Mouse (Mus musculus) hindbrain, embryonic 12.5 days (tissue): ENCODE results near the gene Smpd1. TPM values are rescaled to one million over a fixed set of nuclear protein-coding genes. Genes with fewer than 3 reads are reported as not detected.

ENCODE experiments used
- ATAC-seq: fragments of 200-750 bp; cut with Nextera tagmentation; 2 replicates; pipeline ENCODE4 v1.8.0; 2017; ENCODE audit warnings: moderate TSS enrichment; ENCODE audit not compliant: low FRiP score
- H3K27ac ChIP-seq: fragments of 300-500 bp; sonication (generic); 2 replicates; pipeline ENCODE4 v1.5.1; 2016; ENCODE audit warnings: mild to moderate bottlenecking
- H3K27me3 ChIP-seq: fragments of 300-500 bp; sonication (generic); 2 replicates; pipeline ENCODE4 v1.6.1; 2016; ENCODE audit warnings: mild to moderate bottlenecking
- H3K36me3 ChIP-seq: fragments of 300-500 bp; sonication (generic); 2 replicates; pipeline ENCODE4 v1.6.1; 2016; ENCODE audit warnings: mild to moderate bottlenecking
- H3K4me1 ChIP-seq: fragments of 300-500 bp; sonication (generic); 2 replicates; pipeline ENCODE4 v1.6.1; 2016
- H3K4me2 ChIP-seq: fragments of 300-500 bp; sonication (generic); replicated peaks from 2 replicates; pipeline ENCODE4 v1.6.1; 2016; ENCODE audit warnings: mild to moderate bottlenecking
- H3K4me3 ChIP-seq: fragments of 300-500 bp; sonication (generic); 2 replicates; pipeline ENCODE4 v1.5.1; 2016; ENCODE audit warnings: mild to moderate bottlenecking
- H3K9ac ChIP-seq: fragments of 300-500 bp; sonication (generic); 2 replicates; pipeline ENCODE4 v1.6.1; 2016; ENCODE audit warnings: mild to moderate bottlenecking, moderate library complexity
- H3K9me3 ChIP-seq: fragments of 300-500 bp; sonication (generic); replicated peaks from 2 replicates; pipeline ENCODE4 v1.6.1; 2016; ENCODE audit warnings: mild to moderate bottlenecking
- WGBS: fragments of 180-500 bp; shearing (Covaris S2); methylation state at CpG from one replicate; pipeline ENCODE4 v1.1.7; 2016; 5-methylcytosine and 5-hydroxymethylcytosine counted together
- polyA plus RNA-seq: library from polyadenylated mRNA; unstranded; fragments of >200 nt; fragmentation: Nextera tagmentation; extraction: Ambion mirVana; gene quantifications from 2 replicates; pipeline ENCODE4 v1.2.1, GENCODE M21; 2016

Gene Smpd1
- polyA plus RNA-seq, 1 experiment from 2014 or later, result 56.2 TPM

- WGBS, result 1% methylated on average over 37 of the region's 54 CpGs
- Histone ChIP-seq H3K36me3 (no peaks in the 10 kb centered on the region), H3K9me3 (no peaks in the 10 kb centered on the region), H3K27me3 (no peaks in the 10 kb centered on the region), H3K4me1 (peaks cover 29% of the 10 kb centered on the region), H3K27ac (peak within 1 kb of the TSS; percentile 97), H3K4me3 (peak within 1 kb of the TSS; percentile 77), H3K9ac (peak within 1 kb of the TSS; percentile 92), H3K4me2 (peak within 1 kb of the TSS; percentile 67)
- ATAC-seq, result peak; percentile 95
Observed at GRCm38 (mm10) chr7:105581094-105581703, 27.0 kb downstream of the Smpd1 start, which contains the start of gene Apbb1. Gene Apbb1, minus strand, starts transcription at chr7:105581653.

GRCm38 (mm10) chr7:105581959-105582358 lies 27.8 kb downstream of the Smpd1 start:
- H3K4me2 ChIP-seq, result peak overlapping the region; percentile 67
- WGBS, result 58% methylated on average over 2 of the region's 2 CpGs
- H3K9me3 ChIP-seq, result no peaks in the 10 kb centered on the region
- peak overlapping the region; percentile 77 for H3K4me3 ChIP-seq
- H3K4me1 ChIP-seq, result peaks cover 29% of the 10 kb centered on the region
- no peaks in the 10 kb centered on the region for H3K36me3 ChIP-seq
- H3K27ac ChIP-seq, result peak overlapping the region; percentile 97
- peak overlapping the region; percentile 92; the same call in 1 of the 2 replicates for H3K9ac ChIP-seq
- no peak for ATAC-seq
- H3K27me3 ChIP-seq, result no peaks in the 10 kb centered on the region

GRCm38 (mm10) chr7:105588325-105588912 lies 34.3 kb downstream of the Smpd1 start:
- H3K4me3 ChIP-seq, result no peak overlapping the region
- H3K27ac ChIP-seq, result no peak overlapping the region
- H3K36me3 ChIP-seq, result no peaks in the 10 kb centered on the region
- H3K9me3 ChIP-seq, result no peaks in the 10 kb centered on the region
- no peak for ATAC-seq
- no peaks in the 10 kb centered on the region for H3K27me3 ChIP-seq
- H3K4me1 ChIP-seq, result no peaks in the 10 kb centered on the region
- 75% methylated on average over 9 of the region's 9 CpGs for WGBS
- no peak overlapping the region for H3K9ac ChIP-seq
- no peak overlapping the region for H3K4me2 ChIP-seq

GRCm38 (mm10) chr7:105590097-105590496 lies 35.9 kb downstream of the Smpd1 start:
- Histone ChIP-seq H3K9me3 (no peaks in the 10 kb centered on the region), H3K27ac (no peak overlapping the region), H3K36me3 (no peaks in the 10 kb centered on the region), H3K9ac (no peak overlapping the region), H3K4me2 (no peak overlapping the region), H3K27me3 (no peaks in the 10 kb centered on the region), H3K4me1 (no peaks in the 10 kb centered on the region), H3K4me3 (no peak overlapping the region)
- ATAC-seq, result no peak
- WGBS, result 26% methylated on average over 7 of the region's 7 CpGs

- H3K36me3 ChIP-seq, result no peaks in the 10 kb centered on the region
- H3K9me3 ChIP-seq, result no peaks in the 10 kb centered on the region
- ATAC-seq, result peak; percentile 71
- no peak overlapping the region for H3K27ac ChIP-seq
- no peak overlapping the region for H3K9ac ChIP-seq
- no peaks in the 10 kb centered on the region for H3K27me3 ChIP-seq
- H3K4me2 ChIP-seq, result no peak overlapping the region
- no peaks in the 10 kb centered on the region for H3K4me1 ChIP-seq
- no peak overlapping the region for H3K4me3 ChIP-seq
- 36% methylated on average over 9 of the region's 9 CpGs for WGBS
Observed at GRCm38 (mm10) chr7:105602860-105603623, 48.9 kb downstream of the Smpd1 start.

Other genes with a start within 250 kb of the Smpd1 start
- gene Olfr689, start 243.2 kb upstream of the Smpd1 start, polyA plus RNA-seq, result not detected in 2 replicates
- not detected in 2 replicates for gene Olfr690, start 220.3 kb upstream of the Smpd1 start, polyA plus RNA-seq
- gene Olfr691, start 212.1 kb upstream of the Smpd1 start, polyA plus RNA-seq, result 0.13 and 0.22 TPM in 2 replicates
- gene Olfr692, start 186.1 kb upstream of the Smpd1 start, polyA plus RNA-seq, result not detected in 2 replicates
- not detected in 2 replicates for gene Gm5901, start 179.3 kb upstream of the Smpd1 start, polyA plus RNA-seq
- 41.6 and 44.7 TPM in 2 replicates for gene Fam160a2, start 154.3 kb upstream of the Smpd1 start, polyA plus RNA-seq
- gene Cnga4, start 149.8 kb upstream of the Smpd1 start, polyA plus RNA-seq, result 0.19 TPM in 1 of 2 replicates, not detected in the other
- 0.46 and 0.92 TPM in 2 replicates for gene Cckbr, start 128.6 kb upstream of the Smpd1 start, polyA plus RNA-seq
- gene Cavin3, start 72.1 kb upstream of the Smpd1 start, polyA plus RNA-seq, result 37.4 and 41.0 TPM in 2 replicates
- gene Apbb1, start 27.3 kb downstream of the Smpd1 start, polyA plus RNA-seq, result 165 and 170 TPM in 2 replicates
- 0.21 and 0.27 TPM in 2 replicates for gene Hpx, start 45.8 kb downstream of the Smpd1 start, polyA plus RNA-seq
- gene Trim3, start 79.2 kb downstream of the Smpd1 start, polyA plus RNA-seq, result 62.7 and 63.6 TPM in 2 replicates
- gene Timm10b, start 85.7 kb downstream of the Smpd1 start, polyA plus RNA-seq, result 127 and 151 TPM in 2 replicates
- gene Arfip2, start 86.1 kb downstream of the Smpd1 start, polyA plus RNA-seq, result 75.3 and 82.1 TPM in 2 replicates
- gene Gm45799, start 86.2 kb downstream of the Smpd1 start, polyA plus RNA-seq, result 9.3 and 11.3 TPM in 2 replicates
- 1.2 and 1.3 TPM in 2 replicates for gene Dnhd1, start 96.5 kb downstream of the Smpd1 start, polyA plus RNA-seq
- gene Ilk, start 182.2 kb downstream of the Smpd1 start, polyA plus RNA-seq, result 216 and 226 TPM in 2 replicates
- gene Rrp8, start 183.0 kb downstream of the Smpd1 start, polyA plus RNA-seq, result 32.7 and 36.6 TPM in 2 replicates
- gene Taf10, start 190.0 kb downstream of the Smpd1 start, polyA plus RNA-seq, result 146 and 171 TPM in 2 replicates
- 47.4 and 49.5 TPM in 2 replicates for gene Tpp1, start 197.9 kb downstream of the Smpd1 start, polyA plus RNA-seq
- 26.9 and 28.6 TPM in 2 replicates for gene Dchs1, start 233.3 kb downstream of the Smpd1 start, polyA plus RNA-seq